Mouse (Mus musculus): ENCODE results near the gene Pax5.
"Not testable (repeated sequence)": the region's sequence is repeated elsewhere in the genome, so short reads cannot be mapped to it uniquely, and the experiment has no call there.

The Pax5 gene

DNA sequence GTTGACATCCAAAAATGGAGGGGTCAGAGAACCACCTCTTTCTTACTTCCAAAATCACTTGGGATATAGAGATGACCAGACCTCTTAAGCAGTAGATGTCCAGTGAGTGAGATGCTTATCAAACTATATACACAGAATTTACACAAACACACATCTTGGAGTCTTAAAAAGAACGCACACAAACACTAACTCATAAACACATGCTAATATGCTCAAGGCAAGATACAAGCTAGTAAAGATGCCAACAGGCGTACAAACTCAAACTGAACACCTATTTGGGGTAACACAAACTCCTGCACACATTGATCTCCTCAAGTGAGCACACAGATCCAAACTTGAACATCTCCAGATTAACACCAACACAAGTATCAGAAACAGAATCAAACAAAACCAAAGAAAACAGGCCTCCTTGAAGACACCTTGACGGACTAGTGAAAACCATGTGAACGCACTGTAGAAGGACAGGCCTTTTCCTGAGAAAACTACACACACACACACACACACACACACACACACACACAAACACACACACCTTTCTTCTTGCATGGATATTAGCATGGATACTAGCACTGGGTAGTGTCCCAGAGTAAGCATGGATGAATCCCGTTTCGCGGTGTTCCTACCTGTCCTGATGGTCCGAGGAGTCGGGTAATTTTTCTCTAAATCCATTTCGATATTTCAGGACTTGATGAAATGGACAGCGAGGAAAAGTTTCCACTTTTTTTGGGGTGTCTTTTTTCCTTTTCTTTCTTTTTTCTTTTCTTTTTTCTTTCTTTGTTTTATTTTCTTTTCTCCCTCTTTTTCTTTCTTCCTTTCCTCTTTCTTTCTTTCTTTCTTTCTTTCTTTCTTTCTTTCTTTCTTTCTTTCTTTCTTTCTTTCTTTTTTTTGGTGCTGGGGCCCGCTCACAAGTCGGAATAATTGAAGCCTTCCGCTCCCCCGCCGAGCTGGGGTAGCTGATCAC is at the start of gene Pax5:
Gene Pax5, minus strand, starts transcription at position 748 of the 961 bp plus-strand sequence.
- DNase-seq (ENCODE audit: low spot score in 2 of 2) = no peak

DNA sequence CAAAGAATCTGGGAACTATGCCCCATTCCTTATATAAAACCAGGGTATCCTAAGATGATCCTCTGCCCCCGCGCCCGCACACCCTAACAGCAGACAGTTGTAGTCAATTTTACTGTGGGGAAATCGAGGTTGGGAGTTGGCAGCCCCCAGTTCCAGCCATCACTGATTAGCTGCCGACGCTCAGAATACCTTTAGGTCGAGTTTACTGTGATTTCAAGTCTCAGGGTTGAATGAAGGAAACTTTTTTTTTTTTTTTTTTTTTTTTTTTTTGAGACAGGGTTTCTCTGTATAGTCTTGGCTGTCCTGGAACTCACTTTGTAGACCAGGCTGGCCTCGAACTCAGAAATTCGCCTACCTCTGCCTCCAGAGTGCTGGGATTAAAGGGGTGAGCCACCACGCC is 46.8 kb upstream of the Pax5 start:
- DNase-seq (ENCODE audit: low spot score in 2 of 2) = not testable (repeated sequence)

DNA sequence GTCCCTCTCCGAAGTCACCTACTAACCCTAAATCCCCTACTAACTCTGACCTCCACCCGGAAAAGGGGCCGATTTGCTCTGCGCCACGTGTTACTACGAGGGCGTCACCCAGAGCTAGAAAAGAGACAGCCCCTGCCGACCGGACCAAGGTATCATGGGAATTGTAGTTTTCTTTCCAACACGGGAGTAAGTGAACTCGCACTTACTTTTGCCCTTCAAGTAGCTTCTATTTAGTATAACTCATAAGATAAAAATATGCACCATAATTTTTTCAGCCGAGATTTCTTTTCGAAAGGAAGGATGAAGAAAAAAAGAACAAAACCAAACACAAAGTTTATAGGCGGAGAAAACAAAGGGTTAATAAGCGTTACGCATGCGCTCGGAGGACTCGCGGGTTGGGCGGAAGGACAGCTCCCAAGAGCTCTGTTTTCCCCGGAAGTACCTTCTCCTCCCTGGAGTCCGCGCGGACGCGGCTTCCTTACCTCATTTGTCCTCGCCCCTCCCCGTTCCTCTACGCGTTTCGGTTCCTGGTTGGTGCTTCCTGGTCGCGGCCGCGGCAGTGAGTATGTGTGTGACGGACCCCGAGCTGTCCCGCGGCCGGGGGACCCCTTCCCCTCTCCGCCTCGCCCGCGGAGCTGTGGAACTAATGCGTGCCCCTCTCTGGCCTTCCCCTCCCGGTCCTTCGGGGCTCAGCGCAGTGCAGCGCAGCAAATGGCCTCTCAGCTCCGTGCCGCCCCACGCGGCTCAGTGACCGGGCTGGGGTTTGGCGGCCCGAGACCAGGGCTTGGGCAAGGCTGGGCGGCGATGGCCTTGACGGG is 46.1 kb upstream of the Pax5 start:
- DNase-seq (ENCODE audit: low spot score in 2 of 2) = peak; percentile 79 to 87

DNA sequence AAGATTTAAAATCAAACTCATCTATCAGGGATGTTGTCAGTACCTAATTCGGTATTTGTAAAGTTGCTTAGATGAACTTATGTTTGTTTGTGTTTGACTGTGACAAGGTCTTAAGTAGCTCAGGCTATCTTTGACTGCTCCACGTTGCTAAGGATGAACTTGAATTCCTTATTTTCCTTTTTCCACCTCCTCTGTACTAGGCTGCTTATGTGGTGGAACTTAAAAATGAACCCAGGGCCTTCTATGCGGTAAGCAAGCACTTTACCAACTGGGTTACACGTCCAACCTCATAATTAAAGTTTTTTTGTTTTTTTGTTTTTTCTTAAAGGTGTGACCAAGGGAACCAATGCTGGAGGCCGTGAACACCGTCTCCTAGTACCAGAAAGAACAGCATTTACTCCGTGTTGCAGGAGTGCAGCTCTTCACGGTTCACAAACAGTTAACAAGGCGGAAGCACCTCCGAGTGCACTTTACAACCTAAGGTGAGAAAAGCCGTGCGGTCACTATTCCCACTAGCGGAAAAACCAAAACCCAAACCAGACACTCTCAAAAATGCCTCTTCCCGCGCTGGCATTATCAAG is 45.4 kb upstream of the Pax5 start, which contains the start of gene Zcchc7:
Gene Zcchc7, plus strand, starts transcription at position 325 of the 581 bp plus-strand sequence.
- DNase-seq (ENCODE audit: low spot score in 2 of 2) = no peak

DNA sequence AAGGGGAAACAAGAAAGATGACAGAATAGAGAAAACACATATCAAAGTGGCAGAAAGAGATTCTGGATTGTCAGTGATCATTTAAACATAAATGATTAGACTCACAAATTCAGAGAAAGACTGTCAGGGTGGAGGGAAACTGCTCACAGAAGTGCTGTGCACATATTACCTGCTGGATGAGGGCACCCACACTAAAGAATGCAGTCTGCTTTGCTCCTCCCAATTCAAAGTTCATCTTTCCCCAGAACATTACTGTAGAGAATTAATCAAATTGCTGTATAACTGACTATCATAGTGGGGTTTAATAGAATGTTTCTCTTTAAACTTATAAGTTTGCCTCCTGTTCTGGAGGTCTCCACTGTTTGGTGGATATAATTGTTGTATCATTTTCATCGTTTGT is 30.2 kb upstream of the Pax5 start:
- no peak for DNase-seq (ENCODE audit: low spot score in 2 of 2)

DNA sequence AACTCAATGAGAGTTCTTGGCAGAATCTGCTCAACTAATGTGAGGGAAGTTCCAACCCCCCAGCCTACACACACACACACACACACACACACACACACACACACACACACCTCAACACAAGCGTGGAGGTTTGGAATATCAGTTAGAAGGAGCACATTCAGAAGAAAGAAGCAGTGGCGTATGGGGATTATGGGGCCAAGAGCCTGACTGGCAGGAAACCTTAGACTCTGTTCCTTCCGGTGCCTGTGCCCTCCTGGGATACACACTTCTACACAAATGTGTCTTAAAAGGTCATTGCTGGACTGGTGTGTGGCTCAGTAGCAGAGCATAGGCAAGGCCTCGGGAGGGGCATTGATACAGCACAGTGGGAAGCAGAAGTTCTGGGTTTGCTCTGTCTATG is 10.9 kb upstream of the Pax5 start:
- DNase-seq (ENCODE audit: low spot score in 2 of 2) = no peak

DNA sequence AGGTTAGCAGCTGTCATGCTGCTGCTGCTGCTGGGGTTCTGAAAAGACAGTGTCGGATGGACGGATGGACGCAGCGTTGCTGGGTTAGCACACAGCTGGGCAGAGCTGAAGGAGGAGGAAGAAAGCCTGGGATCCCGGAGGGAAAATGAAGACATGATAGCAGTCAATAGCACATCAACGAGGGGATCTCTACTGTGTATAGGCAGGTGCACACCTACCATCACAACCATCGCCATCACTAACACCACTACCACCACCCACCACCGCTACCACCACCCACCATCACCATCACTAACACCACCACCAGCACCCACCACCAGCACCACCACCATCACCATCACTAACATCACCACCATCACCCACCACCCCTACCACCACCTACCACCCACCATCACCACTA is 9.8 kb upstream of the Pax5 start:
- no peak for DNase-seq (ENCODE audit: low spot score in 2 of 2)

DNA sequence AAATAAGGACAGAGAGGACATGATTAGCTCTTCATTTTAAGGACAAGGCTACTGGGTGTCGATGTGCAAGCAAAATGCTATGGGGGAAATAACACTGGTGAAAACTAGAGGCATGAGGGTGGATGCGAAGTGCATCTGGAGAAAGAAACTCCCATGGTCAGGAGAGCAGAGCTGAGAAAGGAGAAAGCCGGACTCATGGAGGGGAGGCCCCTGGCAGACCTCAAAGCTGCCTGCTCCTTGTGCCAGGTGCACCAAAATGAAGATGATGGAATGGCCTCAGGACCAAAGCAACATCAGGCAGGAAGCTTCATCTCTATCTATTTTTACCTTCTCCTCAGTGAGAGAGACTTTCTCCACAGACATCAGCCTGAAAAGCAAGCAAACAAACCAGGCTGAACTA is 7.4 kb upstream of the Pax5 start:
- DNase-seq (ENCODE audit: low spot score in 2 of 2) = no peak

DNA sequence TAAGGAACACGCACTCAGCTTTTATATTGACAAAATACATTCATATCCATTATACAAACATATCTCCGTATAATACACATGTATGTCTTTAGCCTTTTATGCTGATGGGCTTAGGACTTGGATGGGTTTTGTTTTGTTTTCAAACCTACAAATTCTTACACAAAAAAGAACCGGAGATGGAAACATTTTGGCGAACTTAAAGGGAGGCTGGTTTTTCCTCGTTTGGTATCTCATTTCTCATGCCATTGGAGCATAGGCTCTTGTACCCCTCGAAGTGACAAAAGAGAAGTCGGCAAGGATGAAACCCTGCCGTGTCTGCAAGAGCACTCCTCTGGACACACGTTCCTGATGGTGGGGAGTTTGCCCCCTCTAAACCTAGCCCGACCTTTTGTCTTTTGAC is 6.1 kb upstream of the Pax5 start:
- DNase-seq (ENCODE audit: low spot score in 2 of 2) = no peak

DNA sequence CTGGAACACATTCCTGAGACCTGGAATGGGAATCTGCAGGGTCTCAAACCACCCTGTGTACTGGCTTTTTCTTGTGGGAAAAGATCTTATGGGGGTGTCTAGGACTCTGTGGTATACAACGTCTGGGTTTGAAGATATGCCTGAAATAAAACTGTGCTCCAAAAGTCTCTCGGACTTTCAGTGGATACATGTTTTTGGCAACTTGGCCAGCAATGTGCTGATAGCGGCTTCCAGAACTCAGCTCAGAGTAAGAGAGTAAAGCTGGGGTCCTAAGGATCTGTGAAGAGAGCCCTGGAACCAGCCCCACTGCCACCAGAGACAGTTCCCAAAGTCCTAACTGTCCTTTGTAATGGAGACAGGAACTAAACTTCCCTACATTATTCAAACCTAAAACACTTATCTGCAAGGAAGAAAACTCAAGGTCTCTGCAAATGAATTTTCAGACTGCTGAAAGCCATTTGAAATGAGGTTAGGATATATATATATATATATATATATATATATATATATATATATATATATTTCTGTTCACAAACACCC is 5.4 kb upstream of the Pax5 start:
- DNase-seq (ENCODE audit: low spot score in 2 of 2) = no peak

DNA sequence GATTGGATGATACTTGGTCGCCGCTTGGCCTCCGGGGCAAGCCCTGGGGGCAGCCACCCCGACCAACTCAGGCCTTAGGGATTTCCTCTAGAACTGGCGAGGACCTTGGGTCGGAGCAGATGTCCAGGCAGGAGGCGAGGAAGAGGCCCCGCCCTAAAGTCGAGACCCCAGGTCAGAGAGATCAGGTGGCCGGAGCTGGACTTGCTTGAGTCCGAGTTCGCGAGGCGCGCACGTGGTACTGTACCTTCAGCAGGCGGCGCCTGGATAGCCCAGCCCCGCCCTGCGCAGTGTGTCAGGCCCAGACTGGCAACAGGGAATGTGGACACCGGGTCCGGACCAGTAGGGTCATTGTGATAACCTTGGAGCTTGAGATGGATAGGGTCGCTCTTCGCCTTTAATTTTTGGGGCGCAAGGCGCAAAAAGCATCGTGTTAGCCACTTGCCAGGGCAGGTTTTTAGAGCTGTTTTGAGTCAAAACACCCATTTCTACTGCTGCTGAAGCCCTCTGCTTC is 3.9 kb upstream of the Pax5 start:
- no peak for DNase-seq (ENCODE audit: low spot score in 2 of 2)

DNA sequence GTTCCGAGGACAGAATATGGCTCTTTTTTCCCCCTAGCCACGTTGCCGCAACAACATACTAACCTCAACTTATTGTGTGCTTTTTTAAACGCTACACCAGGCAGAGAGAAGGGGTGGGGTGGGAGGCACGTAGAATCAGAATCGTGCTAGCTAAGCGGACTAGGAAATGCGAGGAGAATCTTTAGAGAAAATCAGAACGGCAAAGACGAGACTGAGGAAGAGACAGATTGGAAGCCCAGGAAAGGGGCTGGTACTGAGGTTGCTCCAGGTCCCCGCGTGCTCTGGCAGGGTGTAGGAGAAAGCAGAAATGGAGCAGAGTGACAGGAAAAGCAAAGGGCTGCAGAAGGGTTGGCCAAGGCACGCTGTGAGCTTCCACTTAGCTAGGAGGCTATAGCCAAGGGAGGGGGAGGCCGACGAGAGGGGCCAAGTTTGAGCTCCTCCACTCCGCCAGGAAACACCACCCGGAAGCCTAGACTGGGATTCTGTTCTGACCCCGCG is 3.3 kb upstream of the Pax5 start:
- DNase-seq (ENCODE audit: low spot score in 2 of 2) = no peak

DNA sequence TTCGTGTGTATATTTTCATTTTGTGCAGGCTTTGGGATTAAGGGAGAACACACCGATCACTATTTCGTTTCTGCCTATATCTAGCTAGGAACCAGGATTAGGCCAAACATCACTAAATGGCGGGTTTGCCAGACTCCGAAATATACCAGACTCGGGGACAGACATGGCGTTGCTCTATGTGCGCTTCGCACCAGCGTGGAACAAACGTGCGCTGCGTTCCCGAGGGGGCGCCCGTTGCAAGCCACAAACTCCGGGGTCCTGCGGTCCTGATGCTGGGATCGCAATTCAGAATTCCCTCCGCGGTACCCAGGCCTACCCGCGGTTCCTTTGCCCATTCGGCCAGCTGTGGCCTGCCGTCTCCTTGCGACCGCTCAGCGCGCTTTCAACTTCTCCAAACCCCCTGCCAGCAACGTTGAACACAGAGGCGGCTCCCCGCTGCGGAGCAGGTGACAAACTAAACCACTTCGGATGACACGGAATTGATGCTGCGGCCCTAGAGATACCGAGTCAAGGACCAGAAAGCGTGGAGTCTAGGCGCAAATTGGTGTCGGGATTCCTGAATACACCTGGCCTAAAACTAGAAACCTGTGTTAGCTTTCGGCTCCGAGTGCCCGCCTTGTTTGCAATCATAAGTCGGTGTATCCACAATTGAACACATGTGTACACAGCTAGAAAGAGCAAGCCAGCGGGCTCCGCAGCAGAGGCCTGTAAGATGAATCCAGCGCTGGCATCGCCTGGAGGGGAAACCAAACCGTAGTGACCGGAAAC is 2.7 kb upstream of the Pax5 start:
- peak in 1 of 2 experiments; percentile 54 for DNase-seq (ENCODE audit: low spot score in 2 of 2)

DNA sequence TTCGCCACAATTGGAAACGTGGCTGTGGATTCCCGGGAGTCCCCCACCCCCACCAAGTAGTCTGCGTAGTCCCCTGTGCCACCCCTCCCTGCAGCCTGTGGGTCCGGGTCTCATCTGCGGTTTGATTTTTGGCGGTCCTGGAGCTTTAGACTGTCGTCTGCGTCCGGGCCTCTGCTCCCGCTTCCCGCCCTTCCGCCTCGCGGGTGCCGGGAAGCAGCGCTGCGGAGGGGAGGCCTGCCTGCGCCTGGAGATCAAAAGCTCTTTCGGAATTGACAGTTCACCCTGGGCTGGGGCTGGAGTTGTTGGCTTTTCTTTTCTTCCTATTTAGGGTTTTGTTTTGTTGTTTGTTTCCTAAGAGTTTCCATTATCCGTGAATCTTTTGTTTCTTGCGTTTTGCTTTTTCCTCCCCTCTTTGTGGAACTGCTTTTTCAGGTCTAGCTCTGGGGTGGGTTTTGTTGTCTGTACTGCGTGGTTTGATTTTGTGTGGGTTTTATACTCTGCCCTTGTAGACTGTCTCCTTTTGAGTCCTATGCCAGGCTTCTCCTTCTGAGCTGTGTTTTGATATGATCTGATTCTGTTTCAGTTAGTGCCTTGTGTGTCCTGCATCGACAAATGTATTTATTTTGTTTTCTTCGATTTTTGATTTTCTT is 1.9 kb upstream of the Pax5 start:
- DNase-seq (ENCODE audit: low spot score in 2 of 2) = no peak

DNA sequence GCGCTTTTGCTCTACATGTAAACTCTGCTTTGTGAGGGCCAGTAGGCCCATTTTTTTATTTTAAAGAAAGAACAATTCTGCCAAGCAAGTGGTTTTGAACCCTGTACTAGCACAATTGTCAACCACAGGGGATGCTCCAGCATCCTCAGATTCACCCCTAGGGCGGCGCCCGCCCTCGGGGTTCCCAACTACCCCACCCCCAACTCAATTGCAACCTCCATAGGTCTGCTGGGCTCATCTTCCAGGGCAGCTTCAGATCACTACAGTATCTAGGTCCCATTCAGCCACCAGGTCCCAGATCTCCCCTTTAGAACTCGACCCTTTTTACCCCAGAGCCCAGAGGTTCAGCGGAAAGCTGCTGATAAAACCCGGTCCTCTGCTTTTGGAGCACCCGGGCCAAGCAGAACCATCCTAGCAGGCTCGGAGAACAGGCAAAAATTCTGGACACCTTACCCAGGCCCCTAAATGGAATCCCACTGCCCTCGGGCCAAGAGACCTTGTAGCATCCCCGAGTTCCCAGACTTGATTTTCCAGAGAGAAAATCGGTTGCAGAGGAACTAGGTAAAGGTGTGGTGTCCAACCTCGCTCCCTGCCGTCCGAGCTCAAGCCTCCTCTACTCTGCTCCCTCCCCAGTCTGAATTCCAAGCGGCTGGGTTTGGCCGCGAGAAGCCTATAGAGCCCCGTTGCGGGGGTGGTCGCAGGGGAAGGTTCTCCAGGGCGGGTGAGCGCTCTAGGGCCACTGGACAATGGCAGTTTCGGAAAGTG is 1.0 kb upstream of the Pax5 start:
- DNase-seq (ENCODE audit: low spot score in 2 of 2) = no peak

DNA sequence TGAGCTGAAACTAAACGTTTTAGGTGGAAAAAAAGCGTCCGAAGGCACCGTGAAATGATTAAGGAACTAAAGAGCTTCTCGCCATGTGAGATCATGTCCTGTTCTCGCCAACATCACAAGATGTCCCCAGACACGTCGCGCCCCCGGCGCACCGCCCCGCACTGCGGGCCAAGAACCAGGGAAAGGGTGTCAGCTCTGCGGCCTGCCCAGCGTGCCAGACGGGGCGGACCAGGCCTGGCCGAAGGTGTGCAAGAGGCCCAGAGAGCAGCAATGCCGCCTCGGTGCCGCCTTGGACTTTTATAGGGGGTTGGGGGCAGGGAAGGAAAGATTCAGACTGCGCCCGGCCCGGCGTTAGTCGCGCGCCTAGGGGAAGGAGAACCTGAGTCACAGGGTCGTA is 412 bp upstream of the Pax5 start:
- peak in 1 of 2 experiments; percentile 81 for DNase-seq (ENCODE audit: low spot score in 2 of 2)

DNA sequence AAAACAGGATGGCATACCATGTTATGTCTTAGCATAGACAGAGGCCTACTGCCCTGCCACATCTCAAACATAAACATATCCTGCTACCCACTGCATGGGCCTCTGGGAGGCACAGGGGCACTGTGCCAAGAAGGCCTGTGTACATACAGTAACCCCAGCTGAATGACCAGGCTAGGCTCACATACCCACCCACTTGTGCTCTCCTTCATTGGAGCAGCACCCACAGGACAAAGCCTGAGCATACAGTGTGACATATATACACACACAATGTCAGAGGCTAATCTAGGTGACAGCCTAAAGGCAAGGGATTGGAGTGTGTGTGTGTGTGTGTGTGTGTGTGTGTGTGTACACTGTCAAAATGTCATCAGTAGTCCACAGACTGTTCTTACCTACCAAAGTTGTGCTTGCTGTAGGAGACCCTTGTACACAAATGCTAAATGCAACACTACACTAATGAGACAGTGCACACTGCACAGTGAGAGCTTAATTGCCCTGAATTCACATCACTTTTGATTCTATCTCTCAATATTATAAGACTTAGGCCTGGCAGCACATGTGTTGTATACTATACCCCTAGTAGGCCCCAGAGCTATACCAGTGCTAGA is 1.1 kb downstream of the Pax5 start:
- DNase-seq (ENCODE audit: low spot score in 2 of 2) = peak in 1 of 2 experiments; percentile 32

DNA sequence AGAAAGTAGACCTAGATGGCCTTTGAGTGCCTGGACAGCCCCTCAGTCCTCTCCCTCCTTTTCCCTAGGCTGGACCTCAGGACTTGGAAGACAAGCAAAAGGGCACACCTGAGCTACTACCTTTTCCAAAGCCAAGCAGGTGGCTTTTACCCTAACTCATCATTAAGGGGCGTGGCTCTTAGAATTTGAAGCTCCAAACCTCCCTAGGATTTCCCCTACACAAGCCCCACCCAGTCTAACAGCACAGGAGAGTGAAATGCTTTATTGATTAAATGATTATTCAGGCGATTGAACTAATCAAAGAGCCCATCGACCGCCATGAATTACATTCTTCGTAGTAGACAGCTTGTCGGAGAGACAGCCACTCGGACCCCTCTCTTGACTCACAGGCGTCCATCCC is 2.0 kb downstream of the Pax5 start:
- no peak for DNase-seq (ENCODE audit: low spot score in 2 of 2)

DNA sequence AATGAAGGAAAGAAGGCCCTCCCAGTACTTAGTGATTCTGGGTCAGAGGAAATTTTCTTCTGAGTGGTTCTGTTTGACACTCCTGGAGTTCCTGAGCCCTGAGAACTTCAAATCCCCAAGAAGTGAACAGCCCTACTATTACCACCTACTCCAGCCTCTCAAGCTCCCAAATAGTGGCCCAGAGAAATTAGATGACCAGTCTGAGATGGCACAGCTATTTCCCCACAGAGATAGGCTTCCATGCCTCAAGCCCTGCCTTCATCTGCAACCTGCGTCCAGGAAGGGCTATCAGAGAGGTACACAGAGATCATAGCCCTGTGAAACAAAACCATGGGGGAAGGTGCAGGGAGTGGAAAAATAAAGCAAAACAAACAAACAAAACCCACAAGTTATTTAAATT is 3.4 kb downstream of the Pax5 start:
- no peak for DNase-seq (ENCODE audit: low spot score in 2 of 2)

Measured in natural killer cell, adult 2 months (primary cell).